ENCODE assay signal across 16 mouse cellular contexts in genomic region chr10:109283348-109283747, GRCm38 (mm10).
DNase-seq lines count a peak whose midpoint lies in the region; ATAC-seq lines count a peak whose summit lies in the region.
"Had no signal": no experiment of that assay in that cellular context is flagged by ENCODE, and none has a peak within 500 bp of the region (broad histone marks: within the 10 kb centered on the region; RNA-seq: fewer than 3 reads in every experiment).

No protein-coding gene starts in this region.

- 68% methylated on average over 10 of the region's 10 CpGs for WGBS in lung, embryonic 16.5 days
- WGBS in forebrain, embryonic 15.5 days, result 69% methylated on average over 10 of the region's 10 CpGs
- WGBS in midbrain, embryonic 16.5 days, result 59% methylated on average over 10 of the region's 10 CpGs

- H3K27me3 ChIP-seq in lung, embryonic 16.5 days (ENCODE audit: control insufficient read depth, insufficient read depth, low read depth, low read length), result no peaks in the 10 kb centered on the region
- no peaks in the 10 kb centered on the region for H3K27me3 ChIP-seq in forebrain, embryonic 15.5 days
- no peaks in the 10 kb centered on the region for H3K27me3 ChIP-seq in midbrain, embryonic 16.5 days (ENCODE audit: control insufficient read depth, insufficient read depth, low read depth, low read length)
- H3K27me3 ChIP-seq: heart, embryonic 12.5 days had no signal

- H3K9ac ChIP-seq in lung, embryonic 16.5 days (ENCODE audit: low read length), result no peak overlapping the region
- no peak overlapping the region for H3K9ac ChIP-seq in forebrain, embryonic 15.5 days (replicated peaks)
- no peak overlapping the region for H3K9ac ChIP-seq in midbrain, embryonic 16.5 days (ENCODE audit: low read depth, low read length)
- H3K9ac ChIP-seq: heart, embryonic 12.5 days; liver, embryonic 14.5 days had no signal

- no peaks in the 10 kb centered on the region for H3K9me3 ChIP-seq in lung, embryonic 16.5 days (ENCODE audit: control insufficient read depth, low read length)
- H3K9me3 ChIP-seq in forebrain, embryonic 15.5 days, result no peaks in the 10 kb centered on the region
- no peaks in the 10 kb centered on the region for H3K9me3 ChIP-seq in midbrain, embryonic 16.5 days (replicated peaks; ENCODE audit: control insufficient read depth, low read length, poor library complexity, severe bottlenecking)
- H3K9me3 ChIP-seq: heart, embryonic 12.5 days had no signal

- no peaks in the 10 kb centered on the region for H3K4me1 ChIP-seq in lung, embryonic 16.5 days (replicated peaks; ENCODE audit: control insufficient read depth, insufficient read depth, low read length)
- H3K4me1 ChIP-seq in forebrain, embryonic 15.5 days, result no peaks in the 10 kb centered on the region
- no peaks in the 10 kb centered on the region for H3K4me1 ChIP-seq in midbrain, embryonic 16.5 days (ENCODE audit: control insufficient read depth, insufficient read depth, low read length)
- H3K4me1 ChIP-seq: heart, embryonic 12.5 days had no signal

- no peak overlapping the region for H3K4me2 ChIP-seq in lung, embryonic 16.5 days (ENCODE audit: low read depth, low read length)
- no peak overlapping the region for H3K4me2 ChIP-seq in forebrain, embryonic 15.5 days (replicated peaks)
- H3K4me2 ChIP-seq in midbrain, embryonic 16.5 days (ENCODE audit: low read length), result no peak overlapping the region
- H3K4me2 ChIP-seq: heart, embryonic 12.5 days had no signal

- H3K27ac ChIP-seq in lung, embryonic 16.5 days (ENCODE audit: low read length), result peak overlapping the region; percentile 8; the same call in 1 of the 2 replicates
- peak overlapping the region; percentile 62 for H3K27ac ChIP-seq in forebrain, embryonic 15.5 days (replicated peaks)
- H3K27ac ChIP-seq in midbrain, embryonic 16.5 days (ENCODE audit: low read length), result no peak overlapping the region
- H3K27ac ChIP-seq: liver, embryonic 14.5 days had no signal

- DNase-seq in frontal cortex, postnatal 36 days (ENCODE audit: low spot score in 2 of 2), result peak; percentile 6 to 25
- no peak for DNase-seq in frontal cortex, postnatal 25 days (ENCODE audit: low spot score in 2 of 2)
- no peak for DNase-seq in lung, postnatal 25 days (ENCODE audit: low spot score)
- DNase-seq in kidney, postnatal 36 days, result no peak
- DNase-seq in urinary bladder, adult 18-20 months (ENCODE audit: low spot score in 2 of 2), result no peak
- DNase-seq: cerebellum, adult 8-10 months; gastrocnemius, postnatal 25 days; heart, postnatal 4 days; kidney, postnatal 10 days; thymus, postnatal 36 days had no signal

- no peaks in the 10 kb centered on the region for H3K36me3 ChIP-seq in lung, embryonic 16.5 days (ENCODE audit: control insufficient read depth, insufficient read depth, low read length)
- no peaks in the 10 kb centered on the region for H3K36me3 ChIP-seq in forebrain, embryonic 15.5 days
- no peaks in the 10 kb centered on the region for H3K36me3 ChIP-seq in midbrain, embryonic 16.5 days (ENCODE audit: control insufficient read depth, insufficient read depth, low read length)
- H3K36me3 ChIP-seq: heart, embryonic 12.5 days had no signal

- peak; percentile 31; the same call in 1 of the 2 replicates for ATAC-seq in lung, embryonic 16.5 days (ENCODE audit: low read depth)
- ATAC-seq in forebrain, embryonic 15.5 days (replicated peaks), result peak; percentile 64
- ATAC-seq in midbrain, embryonic 16.5 days, result peak; percentile 54; the same call in 1 of the 2 replicates
- ATAC-seq: intestine, postnatal 0 days had no signal

- no peak overlapping the region for H3K4me3 ChIP-seq in lung, embryonic 16.5 days (ENCODE audit: low read length)
- no peak overlapping the region for H3K4me3 ChIP-seq in forebrain, embryonic 15.5 days
- no peak overlapping the region for H3K4me3 ChIP-seq in midbrain, embryonic 16.5 days (ENCODE audit: low read depth, low read length)
- H3K4me3 ChIP-seq: heart, embryonic 12.5 days had no signal

Comparison
In these comparisons a context has a peak if more than half of its experiments do, and no peak if none do; other contexts are left out.
1. DNase-seq: peak in frontal cortex, postnatal 36 days (2 of 2); none in frontal cortex, postnatal 25 days (0 of 2), lung, postnatal 25 days (single experiment), kidney, postnatal 36 days (0 of 2) and urinary bladder, adult 18-20 months (0 of 2).
2. Peak in every context shown above with its lines, with median percentiles within 50 percentile points of each other: ATAC-seq.